Mouse (Mus musculus) gastrocnemius, adult 8-10 months (tissue): ENCODE data around the gene Shisa7. TPM values are rescaled to one million over a fixed set of nuclear protein-coding genes. Genes with fewer than 3 reads are reported as not detected.
"Not testable (repeated sequence)": the region's sequence is repeated elsewhere in the genome, so short reads cannot be mapped to it uniquely, and the experiment has no call there.

Experiments
- DNase-seq, 2 experiments: peaks; one replicate each; pipeline ENCODE4 v3.0.0; 2022; ENCODE audit warnings: low spot score in 2 of 2
- total RNA-seq, 4 experiments: library from RNA; stranded (reverse); gene quantifications; 2 replicates each; pipeline ENCODE4 v1.2.4; 2022

Gene Shisa7
- total RNA-seq, 4 experiments from 2014 or later, result not detected

DNA sequence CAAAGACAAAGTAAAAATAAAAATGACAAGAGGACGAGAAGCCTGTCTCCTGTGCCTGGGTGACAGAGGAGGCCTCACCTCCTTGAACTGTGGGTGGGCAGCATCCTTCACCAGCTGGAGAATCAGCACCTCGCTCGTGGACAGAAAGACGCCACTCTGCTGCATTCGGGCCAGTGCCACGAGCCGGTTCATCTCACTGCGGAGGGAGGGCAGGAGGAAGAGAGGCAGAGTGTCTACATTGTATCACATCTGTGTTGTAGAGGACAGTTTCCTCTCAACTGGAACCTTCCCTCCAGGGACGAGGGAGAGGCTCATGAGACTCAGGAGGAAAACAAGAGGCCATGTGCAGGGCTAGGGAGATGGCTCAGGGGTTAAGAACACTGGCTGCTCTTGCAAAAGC, 4.9 kb upstream of the Shisa7 start:
- no peak for DNase-seq

DNA sequence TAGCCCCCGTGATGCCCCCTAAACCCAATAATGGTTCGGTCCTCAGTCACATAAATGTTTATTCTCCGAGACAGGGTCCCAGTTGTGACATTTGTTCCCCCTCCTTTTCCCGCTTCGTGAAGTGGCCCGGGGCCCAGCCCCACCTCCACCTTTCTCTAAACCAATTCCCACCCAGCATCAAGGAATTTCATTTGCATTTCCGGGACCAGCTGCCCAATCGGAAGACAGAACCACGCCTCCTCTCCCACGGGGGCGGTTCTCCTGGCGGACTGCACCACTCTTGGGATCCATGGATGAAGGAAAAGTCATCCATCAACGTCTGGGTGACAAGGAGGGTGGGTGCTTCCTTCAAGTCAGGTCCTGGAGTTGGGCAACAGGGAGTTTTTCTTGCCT, 417 bp upstream of the Shisa7 start:
- no peak for DNase-seq

DNA sequence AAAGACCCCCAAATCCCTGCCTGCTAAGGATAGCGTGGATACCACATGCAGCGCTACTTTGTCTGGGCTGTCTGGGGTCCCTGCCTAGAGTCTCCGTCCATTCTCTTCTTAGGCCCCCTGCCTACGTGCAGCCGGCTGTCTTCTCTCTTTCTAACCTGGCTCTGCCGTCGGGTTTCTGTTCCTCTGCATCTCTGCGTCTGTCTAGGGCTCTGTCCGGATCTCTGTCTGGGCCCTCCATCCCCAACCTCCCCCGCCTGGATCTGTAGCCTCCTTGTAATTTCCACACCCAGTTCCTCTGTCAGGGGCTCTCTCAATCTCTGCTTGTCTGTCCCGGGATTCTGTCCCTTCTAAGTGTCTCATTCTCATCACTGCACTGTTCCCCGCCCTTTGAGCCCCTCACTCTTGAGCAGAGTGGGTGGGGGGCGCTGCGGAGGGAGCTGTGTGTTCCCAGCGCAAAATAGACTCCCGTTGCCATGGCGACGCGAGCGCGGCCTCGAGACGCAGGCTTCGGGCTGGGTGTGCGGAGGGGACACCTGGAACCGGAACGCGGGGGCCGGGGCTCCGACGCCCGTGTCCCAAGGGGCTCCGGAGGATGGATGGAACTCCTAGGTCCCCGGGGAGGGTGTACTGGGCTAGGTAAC, 772 bp downstream of the Shisa7 start:
- DNase-seq, result no peak

DNA sequence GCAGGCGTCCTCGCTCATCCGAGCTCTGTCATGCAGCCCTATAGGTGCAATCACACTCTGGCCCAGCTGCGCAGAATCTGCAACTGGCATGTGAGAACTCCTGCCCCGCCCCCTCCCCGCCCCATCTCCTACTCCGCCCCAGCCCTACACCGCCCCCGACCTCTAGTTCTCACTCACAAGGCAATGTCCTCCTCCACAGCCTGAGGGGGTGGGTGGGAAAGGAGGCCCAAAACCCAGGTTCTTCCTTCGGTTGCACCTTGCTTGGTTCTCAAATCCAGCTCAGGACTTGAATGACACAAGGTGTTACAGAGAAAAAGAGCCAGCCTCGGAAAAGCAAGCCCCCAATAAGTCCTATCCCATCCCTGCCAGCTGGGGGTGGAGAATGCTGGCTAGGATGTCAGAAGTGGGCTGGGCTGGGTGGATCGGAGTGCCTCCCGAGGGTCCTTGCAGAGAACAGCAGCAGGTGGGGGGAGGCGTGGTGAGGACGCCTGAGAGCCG, 1.8 kb downstream of the Shisa7 start:
- DNase-seq, result no peak

DNA sequence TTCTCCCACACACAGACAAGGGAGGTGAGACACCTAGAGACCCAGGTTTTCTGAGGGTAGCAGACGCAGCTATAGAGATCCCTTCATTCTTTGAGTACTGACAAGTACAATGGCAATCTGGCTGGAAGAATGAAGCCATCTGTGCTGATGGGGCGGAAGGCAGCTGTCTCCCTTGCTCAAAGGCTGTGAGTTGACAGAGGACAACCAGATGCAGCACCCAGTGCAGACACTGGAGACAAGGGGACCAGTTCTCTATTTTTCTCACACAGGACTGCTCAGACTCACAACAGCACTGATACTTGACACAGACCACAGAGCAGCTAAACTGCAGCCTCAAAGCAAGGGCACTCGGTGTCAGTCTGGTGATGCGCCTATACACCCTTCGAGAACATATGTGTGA, 2.4 kb downstream of the Shisa7 start:
- DNase-seq, result no peak

DNA sequence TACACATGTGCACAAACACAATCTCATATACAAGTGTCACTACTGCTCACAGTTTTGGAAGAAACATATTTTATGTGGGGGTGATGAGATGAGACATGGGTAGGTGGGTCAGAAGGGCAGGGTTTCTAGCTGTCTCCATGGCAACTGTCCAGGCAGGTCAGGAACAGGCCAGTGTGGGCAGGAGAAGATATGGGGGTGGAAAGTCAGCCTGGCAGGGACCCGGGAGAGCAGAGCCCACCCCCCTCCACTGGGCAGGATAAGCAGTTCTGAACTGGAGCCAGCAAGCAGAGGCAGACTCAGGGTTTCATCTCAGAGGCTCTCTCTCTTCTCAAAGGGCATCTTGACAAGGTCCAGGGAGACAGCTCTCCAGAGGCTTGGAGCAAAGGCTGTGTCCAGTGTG, 6.9 kb downstream of the Shisa7 start:
- no peak for DNase-seq

DNA sequence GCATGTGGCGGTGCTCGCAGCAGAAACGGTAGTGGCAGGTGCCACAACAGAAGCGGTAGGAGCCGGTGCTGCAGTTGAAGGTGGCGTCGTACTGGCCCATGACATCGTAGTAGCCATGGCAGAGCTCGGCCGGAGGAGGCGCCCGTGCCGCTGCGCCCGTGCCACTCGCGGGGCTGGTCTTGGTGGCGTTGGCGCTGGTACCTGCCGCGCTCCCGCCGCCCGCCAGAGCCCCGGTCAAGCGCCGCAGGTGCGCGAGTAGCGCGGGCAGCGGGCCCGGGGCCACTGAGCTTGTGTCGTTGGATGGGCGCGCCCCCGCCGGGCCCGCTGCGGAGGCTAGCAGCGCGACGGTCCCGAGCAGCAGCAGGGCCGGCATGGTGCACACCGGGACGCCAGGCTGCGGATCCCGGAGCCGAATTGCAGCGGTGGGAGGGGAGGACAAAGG, 8.1 kb downstream of the Shisa7 start:
- DNase-seq, result peak; percentile 15 to 50

DNA sequence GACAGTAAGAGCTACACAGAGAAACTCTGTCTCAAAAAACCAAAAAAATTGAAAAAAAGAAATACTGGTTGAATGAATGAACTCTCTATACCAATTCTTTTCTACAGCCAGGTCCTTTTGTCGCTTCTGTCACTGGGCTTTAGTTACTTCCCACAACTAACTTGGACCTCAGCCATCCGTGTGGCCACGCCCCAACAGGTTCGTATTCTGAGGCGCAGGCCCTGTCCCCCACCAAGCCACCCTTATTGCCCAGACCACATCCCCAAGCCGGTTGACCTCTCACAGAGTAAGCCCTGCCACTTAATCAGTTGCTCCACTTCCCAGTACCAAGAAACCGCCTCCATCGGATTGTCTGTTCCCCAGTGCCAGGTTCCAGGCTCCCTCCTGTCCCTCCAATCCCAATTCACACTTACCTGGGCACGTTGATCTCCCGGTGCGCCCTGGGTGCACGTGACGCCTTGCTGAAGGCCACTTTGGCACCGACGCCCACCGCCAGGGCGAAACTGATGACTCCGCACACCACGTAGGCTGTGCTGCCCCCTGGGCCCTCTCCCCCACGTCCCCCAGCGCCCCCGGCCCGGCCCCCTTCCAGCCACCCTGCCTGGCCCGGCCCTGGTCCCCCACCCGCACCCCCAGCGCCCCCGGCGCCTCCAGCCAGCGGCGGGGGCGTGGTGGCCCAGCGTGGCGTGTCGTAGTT, 8.7 kb downstream of the Shisa7 start:
- no peak for DNase-seq

DNA sequence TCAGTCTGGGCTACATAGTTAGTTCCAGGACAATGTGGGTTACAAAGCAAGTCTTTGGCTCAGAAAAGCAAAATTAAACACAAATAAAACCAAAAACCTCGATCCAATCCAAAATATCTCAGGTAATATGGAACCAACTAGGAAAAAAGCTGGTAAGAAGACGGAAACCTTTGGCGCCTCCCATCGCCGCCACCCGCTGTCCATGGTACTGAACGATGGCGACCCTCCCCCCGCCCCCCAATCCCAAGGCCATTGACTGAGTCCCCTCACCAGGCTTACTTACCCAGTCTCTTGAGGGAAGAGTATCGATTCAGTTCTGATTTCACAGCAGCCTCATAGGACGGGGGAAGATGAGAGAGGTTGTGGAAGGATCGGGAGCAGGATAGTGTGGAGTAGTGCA, 14.0 kb downstream of the Shisa7 start:
- no peak for DNase-seq

DNA sequence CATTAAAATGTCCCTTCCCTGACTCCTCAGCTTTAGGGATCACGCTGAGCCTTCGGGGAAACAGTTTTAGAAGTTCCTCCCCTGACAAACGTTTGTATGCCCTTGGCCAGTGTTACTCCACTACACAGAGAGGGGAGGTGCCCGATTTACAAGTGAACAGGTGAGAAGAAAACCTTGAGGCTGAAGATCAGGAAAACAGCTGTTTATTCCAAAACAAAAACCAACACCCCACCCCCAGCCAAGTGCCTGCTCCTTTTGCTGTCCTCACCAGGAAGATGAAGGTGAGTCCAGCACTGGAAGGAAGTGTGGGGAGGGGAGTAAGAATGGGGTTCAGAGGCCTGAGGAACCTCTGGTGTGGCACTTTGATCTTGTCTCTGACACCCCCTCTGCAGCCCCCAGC, 19.1 kb downstream of the Shisa7 start:
- no peak for DNase-seq

DNA sequence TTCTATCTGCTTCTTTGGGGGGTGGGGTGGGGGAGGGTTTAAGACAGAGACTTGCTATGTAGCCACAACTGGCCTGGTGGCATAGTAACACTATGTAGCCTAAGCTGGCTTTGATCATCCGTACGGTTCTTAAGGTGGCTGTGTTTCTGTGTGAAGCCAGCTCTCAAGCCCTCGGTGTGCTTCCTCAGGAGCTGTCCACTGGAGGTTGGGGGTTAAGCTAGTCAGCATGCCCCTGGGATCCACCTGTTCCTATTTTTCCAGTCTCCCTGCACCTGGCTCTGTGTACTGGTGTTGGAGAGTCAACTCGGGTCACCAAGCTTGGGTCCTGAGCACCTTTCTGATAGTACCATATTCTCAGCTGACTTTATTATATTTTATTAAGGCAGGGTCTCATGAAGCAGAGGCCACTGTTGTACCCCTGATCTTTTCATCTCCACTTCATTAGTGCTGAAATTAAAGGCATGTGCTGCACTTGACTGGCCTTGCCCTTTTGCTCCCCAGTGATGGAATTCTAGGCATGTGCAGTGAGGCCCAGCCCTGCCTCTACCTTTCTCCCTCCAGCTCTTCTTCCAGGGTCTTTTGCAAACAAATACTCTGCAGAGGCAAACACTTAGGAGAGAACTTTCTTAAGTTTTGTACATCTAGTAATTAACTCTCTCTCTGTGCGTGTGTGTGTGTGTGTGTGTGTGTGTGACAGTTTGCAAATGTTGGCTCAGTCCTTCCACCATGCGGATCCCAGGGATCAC, 22.2 kb downstream of the Shisa7 start:
- DNase-seq, result no peak

DNA sequence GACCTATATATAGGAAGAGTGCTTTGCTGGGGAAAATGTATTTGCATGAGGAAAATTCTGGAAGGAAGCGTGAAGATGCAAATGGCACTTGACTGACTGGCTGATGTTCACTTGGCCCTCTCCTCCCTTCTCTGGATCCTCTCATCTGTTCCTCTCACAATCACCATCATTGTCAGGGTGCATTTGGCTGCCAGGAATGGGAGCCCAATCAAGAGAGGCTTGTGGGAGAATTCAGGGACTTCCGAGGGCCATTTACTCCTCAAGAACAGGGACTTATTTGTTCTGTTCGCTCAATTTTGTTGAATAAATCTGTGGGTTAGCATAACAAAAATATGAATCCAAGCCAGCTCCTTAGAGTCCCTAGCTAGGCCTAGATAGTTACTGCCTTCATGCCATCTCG, 22.8 kb downstream of the Shisa7 start:
- DNase-seq, result no peak

DNA sequence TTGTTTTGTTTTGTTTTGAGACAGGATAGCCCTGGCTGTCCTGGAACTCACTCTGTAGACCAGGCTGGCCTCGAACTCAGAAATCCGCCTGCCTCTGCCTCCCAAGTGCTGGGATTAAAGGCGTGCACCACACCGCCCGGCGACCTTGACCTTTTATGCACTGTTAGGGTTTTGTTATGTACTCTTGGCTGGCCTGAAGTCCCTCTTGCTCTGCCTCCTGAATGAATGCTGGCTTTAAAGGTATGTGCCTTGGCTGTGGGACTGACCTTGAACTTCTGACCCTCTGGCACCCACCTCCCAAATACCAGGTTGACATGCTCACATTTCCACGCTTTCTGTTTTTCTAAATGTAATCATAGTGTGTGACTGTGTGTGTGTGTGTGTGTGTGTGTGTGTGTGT, 23.6 kb downstream of the Shisa7 start:
- not testable (repeated sequence) for DNase-seq

DNA sequence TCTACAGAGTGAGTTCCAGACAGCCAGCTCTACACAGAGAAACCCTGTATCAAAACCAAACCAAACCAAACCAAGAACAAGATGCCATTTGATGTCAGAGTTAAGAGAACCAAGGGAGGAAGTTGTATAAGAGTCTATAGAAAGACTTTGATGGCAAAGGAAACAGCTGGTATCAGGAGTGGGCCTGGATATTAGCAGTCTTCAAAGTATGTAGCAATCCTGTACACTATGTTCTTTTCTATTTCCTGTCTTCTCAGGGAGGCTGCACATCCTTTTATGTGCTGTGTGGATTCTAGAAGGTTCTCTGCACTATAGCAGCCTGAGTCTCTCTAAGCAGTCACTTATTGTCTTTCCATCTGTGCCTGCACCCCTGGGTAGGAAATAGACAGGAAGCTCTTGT, 27.9 kb downstream of the Shisa7 start:
- DNase-seq, result no peak

DNA sequence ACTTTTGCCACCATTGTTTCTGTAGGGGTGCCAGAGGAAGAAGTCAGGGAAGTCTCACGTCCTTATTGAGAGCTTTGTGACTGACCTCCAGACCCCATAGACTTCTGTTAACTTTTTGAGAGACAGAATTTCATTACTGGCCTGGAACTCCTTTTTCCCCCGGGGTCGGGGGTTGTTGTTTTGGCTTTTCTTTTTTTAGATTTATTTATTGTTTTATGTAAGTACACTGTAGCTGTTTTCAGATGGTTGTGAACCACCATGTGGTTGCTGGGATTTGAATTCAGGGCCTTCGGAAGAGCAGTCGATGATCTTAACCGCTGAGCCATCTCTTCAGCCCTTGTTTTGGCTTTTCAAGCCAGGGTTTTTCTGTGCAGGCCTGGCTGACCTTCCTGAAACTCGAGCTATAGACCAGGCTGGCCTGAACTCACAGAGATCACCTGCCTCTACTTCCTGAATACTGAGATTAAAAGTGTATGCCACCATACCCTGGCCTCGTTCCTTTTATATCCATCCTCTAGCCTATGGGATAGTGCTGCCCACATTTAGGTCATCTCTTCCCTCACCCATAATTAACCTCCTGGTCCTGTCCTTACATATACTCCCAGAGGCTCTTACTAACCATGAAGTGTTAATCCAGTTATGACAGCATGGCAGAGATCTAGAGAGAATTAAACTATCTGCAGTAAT, 31.2 kb downstream of the Shisa7 start:
- DNase-seq, result no peak

DNA sequence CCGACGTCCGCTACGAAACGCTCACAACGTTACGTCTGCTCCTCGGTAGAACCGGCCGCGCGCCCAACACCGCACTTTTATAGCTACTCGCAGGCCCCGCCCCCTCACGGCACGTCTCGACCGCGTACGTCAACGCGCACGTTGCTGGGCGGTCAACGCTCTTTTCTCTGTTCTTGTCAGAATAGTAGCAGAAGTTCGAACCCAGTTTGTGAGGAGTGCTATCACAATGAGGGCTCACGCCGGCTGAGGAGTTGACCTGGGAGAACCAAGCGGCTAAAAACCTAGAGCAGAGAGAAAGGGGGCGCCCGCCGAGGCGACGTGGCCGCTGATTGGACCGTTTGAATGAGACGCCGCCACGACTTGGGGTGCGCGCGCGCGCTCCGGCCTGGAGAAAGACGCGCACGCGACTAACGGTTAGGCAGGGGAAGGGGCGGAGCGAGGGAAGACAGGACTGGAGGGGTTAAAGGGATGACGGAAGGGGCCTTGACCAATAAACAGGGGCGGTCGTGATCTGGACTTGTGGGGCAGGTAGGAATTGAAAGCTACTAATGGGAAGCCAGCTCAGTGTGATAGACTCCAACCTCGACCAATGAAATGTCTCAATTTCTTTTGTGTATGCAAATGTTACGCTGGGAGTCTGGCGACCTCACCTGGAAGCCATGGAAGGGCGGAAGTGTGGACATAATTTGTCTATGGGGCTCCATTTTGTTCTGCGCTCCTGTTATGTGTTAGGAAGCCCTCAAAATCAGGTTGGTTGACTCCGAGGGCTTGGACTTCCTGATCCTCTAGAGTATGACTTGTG, 32.0 kb downstream of the Shisa7 start, which contains the start of gene Ube2s:
Gene Ube2s (minus strand): TSS at position 288 of the 802 bp plus-strand sequence.
- peak; percentile 95 to 98 for DNase-seq

DNA sequence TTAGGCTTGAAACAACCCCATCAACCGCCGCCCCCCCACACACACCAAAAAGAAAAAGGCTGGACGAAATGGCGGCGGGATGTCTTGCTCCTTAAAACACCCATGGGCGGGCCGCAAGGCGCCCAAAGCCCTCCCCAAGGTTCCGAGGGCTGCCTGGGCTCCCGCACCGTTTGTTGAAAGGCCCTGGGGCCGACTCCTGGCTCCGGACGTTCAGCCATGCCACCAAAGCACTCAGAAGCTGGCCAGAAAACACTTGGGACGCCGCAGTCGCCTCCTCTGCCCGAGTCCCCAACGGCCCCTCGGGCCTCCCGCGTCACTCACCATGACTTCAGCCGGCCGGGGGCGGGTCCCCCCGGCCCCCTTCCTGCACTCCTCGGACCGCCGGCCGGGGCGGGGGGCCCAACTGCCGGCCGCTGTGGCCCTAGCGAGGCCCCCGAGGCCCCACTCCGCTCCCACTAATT, 32.6 kb downstream of the Shisa7 start:
- no peak for DNase-seq

DNA sequence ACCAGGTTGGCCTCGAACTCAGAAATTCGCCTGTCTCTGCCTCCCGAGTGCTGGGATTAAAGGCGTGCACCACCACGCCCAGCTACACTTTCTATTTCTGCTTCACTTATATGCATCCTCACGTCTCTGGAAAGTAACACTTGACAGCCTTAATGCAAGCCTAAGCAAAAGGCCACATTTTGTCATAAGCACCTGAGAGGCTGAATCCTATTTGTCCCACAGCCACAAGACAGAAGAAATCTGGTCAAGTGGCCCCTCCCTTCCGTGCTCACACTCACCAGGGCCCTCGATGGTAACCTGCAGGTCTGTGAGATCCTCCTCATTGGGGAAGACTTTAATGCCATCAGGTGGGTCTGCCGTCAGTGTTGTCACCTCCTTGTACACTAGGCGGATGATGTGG, 33.4 kb downstream of the Shisa7 start:
- not testable (repeated sequence) for DNase-seq

DNA sequence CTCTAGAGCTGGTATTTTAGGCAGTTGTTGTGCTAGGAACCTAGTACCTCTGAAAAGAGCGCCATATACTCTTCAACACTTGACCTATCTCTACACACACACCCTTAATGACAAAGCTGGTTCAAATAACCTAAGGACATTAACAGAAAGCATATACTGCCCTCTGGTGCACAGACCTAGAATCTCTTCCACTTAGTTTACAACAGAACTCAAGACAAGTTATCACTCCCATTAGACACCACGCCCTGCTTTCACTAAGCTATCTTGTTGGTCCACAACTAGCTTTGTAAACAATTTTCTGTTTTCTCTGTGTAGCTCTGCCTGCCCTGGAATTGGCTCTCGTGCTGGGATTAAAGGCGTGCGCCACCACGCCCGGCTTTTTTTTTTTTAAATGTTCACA, 37.8 kb downstream of the Shisa7 start:
- DNase-seq, result no peak

DNA sequence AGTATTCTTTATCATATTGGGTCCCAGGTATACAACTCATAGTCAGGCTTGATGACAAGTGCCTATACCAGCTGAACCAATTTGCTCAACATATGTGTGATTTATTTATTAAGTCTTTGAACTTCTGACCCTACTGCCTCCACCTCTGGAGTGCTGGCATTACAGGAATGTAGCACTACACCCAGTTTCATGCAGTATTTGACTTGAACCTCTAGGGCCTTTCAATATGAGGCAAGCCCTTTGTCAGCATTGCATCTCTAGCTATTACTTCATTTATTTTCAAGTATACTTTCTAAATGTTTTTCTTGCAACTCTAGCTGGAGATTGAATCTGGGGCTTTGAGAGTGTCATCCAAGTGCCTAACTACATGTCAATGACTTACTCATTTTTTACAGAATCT, 42.2 kb downstream of the Shisa7 start:
- DNase-seq, result no peak
